Comparison of ENCODE assay signal across 10 mouse cellular contexts in genomic region chr11:81374841-81375240, GRCm38 (mm10).
DNase-seq lines count a peak whose midpoint lies in the region; ATAC-seq and TF ChIP-seq lines count a peak whose summit lies in the region.
"Had no signal": no experiment of that assay in that cellular context is flagged by ENCODE, and none has a peak within 500 bp of the region (broad histone marks: within the 10 kb centered on the region; RNA-seq: fewer than 3 reads in every experiment).

No protein-coding gene starts in this region.

- no peak overlapping the region for H3K27ac ChIP-seq in forebrain, embryonic 10.5 days
- no peak overlapping the region for H3K27ac ChIP-seq in forebrain, embryonic 12.5 days
- no peak overlapping the region for H3K27ac ChIP-seq in thymus, adult 2 months (ENCODE audit: control insufficient read depth, insufficient read depth, low read length)
- H3K27ac ChIP-seq in liver, postnatal 0 days (ENCODE audit: low read depth), result no peak overlapping the region
- no peak overlapping the region for H3K27ac ChIP-seq in small intestine, adult 2 months (ENCODE audit: insufficient read depth, low read depth, low read length)
- H3K27ac ChIP-seq: limb, embryonic 15.5 days had no signal

- no peaks in the 10 kb centered on the region for H3K36me3 ChIP-seq in forebrain, embryonic 10.5 days (replicated peaks)
- no peaks in the 10 kb centered on the region for H3K36me3 ChIP-seq in forebrain, embryonic 12.5 days (replicated peaks)
- H3K36me3 ChIP-seq in thymus, adult 2 months (ENCODE audit: control insufficient read depth, insufficient read depth, low read length), result no peaks in the 10 kb centered on the region
- no peaks in the 10 kb centered on the region for H3K36me3 ChIP-seq in liver, postnatal 0 days (replicated peaks; ENCODE audit: insufficient read depth, low read length)
- H3K36me3 ChIP-seq in small intestine, adult 2 months (ENCODE audit: control insufficient read depth, insufficient read depth, low read length), result no peaks in the 10 kb centered on the region
- H3K36me3 ChIP-seq: G1E; limb, embryonic 15.5 days had no signal

- no peak overlapping the region for H3K9ac ChIP-seq in forebrain, embryonic 12.5 days
- no peak overlapping the region for H3K9ac ChIP-seq in liver, postnatal 0 days (replicated peaks)
- H3K9ac ChIP-seq: limb, embryonic 15.5 days had no signal

- peak; percentile 61 for DNase-seq in forebrain, embryonic 10.5 days (ENCODE audit: extremely low spot score, low spot score)
- peak; percentile 6 for DNase-seq in thymus, adult 2 months
- DNase-seq in thymus, adult 18-20 months, result no peak
- DNase-seq in embryo, embryonic 10 days (ENCODE audit: low spot score), result peak; percentile 69
- peak; percentile 27 to 72 for DNase-seq in kidney, postnatal 36 days
- DNase-seq in liver, postnatal 0 days, result peak; percentile 55

- no peaks in the 10 kb centered on the region for H3K27me3 ChIP-seq in forebrain, embryonic 10.5 days (ENCODE audit: poor library complexity, severe bottlenecking)
- H3K27me3 ChIP-seq in forebrain, embryonic 12.5 days, result no peaks in the 10 kb centered on the region
- H3K27me3 ChIP-seq in thymus, adult 2 months (ENCODE audit: control insufficient read depth, insufficient read depth, low read length), result no peaks in the 10 kb centered on the region
- H3K27me3 ChIP-seq in liver, postnatal 0 days (ENCODE audit: insufficient read depth, low read length), result no peaks in the 10 kb centered on the region
- H3K27me3 ChIP-seq in small intestine, adult 2 months (ENCODE audit: control insufficient read depth, insufficient read depth, low read length), result no peaks in the 10 kb centered on the region
- H3K27me3 ChIP-seq: limb, embryonic 15.5 days had no signal

- no peak overlapping the region for H3K4me2 ChIP-seq in forebrain, embryonic 12.5 days
- no peak overlapping the region for H3K4me2 ChIP-seq in liver, postnatal 0 days (ENCODE audit: low read depth, low read length)
- H3K4me2 ChIP-seq: limb, embryonic 15.5 days had no signal

- no peak for TF ChIP-seq EP300 in liver, postnatal 0 days (IDR thresholded peaks at IDR 0.05; ENCODE audit: low read depth)

- no peak for TF ChIP-seq POLR2A in thymus, adult 2 months (IDR thresholded peaks at IDR 0.05; ENCODE audit: control insufficient read depth, extremely low read depth, insufficient read depth, low read length, poor library complexity)
- no peak for TF ChIP-seq POLR2A in small intestine, adult 2 months (IDR thresholded peaks at IDR 0.05; ENCODE audit: low read depth, low read length)

- ATAC-seq in forebrain, embryonic 12.5 days (ENCODE audit: low FRiP score), result no peak
- no peak for ATAC-seq in liver, postnatal 0 days

- peaks cover 28% of the 10 kb centered on the region for H3K4me1 ChIP-seq in forebrain, embryonic 10.5 days
- H3K4me1 ChIP-seq in forebrain, embryonic 12.5 days, result peaks cover 12% of the 10 kb centered on the region
- H3K4me1 ChIP-seq in thymus, adult 2 months (replicated peaks; ENCODE audit: control insufficient read depth, insufficient read depth, low read length), result no peaks in the 10 kb centered on the region
- H3K4me1 ChIP-seq in liver, postnatal 0 days (ENCODE audit: insufficient read depth), result no peaks in the 10 kb centered on the region
- H3K4me1 ChIP-seq in small intestine, adult 2 months (ENCODE audit: control insufficient read depth, insufficient read depth, insufficient read length, low read length), result no peaks in the 10 kb centered on the region

- H3K4me3 ChIP-seq in forebrain, embryonic 10.5 days, result no peak overlapping the region
- no peak overlapping the region for H3K4me3 ChIP-seq in forebrain, embryonic 12.5 days (replicated peaks)
- no peak overlapping the region for H3K4me3 ChIP-seq in thymus, adult 2 months (ENCODE audit: control insufficient read depth, insufficient read depth, low read length)
- no peak overlapping the region for H3K4me3 ChIP-seq in liver, postnatal 0 days (ENCODE audit: low read depth, low read length)
- no peak overlapping the region for H3K4me3 ChIP-seq in small intestine, adult 2 months (ENCODE audit: low read depth, low read length)
- H3K4me3 ChIP-seq: limb, embryonic 15.5 days had no signal

- H3K9me3 ChIP-seq in forebrain, embryonic 10.5 days, result peaks cover 6% of the 10 kb centered on the region
- peaks cover 3% of the 10 kb centered on the region; the same call in 1 of the 2 replicates for H3K9me3 ChIP-seq in forebrain, embryonic 12.5 days
- no peaks in the 10 kb centered on the region for H3K9me3 ChIP-seq in liver, postnatal 0 days (ENCODE audit: low read length)
- H3K9me3 ChIP-seq: limb, embryonic 15.5 days had no signal

- TF ChIP-seq CTCF in thymus, adult 2 months (IDR thresholded peaks at IDR 0.05; ENCODE audit: borderline replicate concordance, control insufficient read depth, extremely low read depth, insufficient read depth, low read length, poor library complexity), result no peak
- peak; percentile 77 for TF ChIP-seq CTCF in liver, postnatal 0 days (IDR thresholded peaks at IDR 0.05; ENCODE audit: low read depth)
- TF ChIP-seq CTCF in small intestine, adult 2 months (IDR thresholded peaks at IDR 0.05; ENCODE audit: extremely low read depth, insufficient read length, insufficient replicate concordance, low read depth, low read length), result peak; percentile 46; the same call in 1 of the 2 replicates

Comparison
In these comparisons a context has a peak if more than half of its experiments do, and no peak if none do; other contexts are left out.
1. DNase-seq: peak in forebrain, embryonic 10.5 days (single experiment), thymus, adult 2 months (single experiment), embryo, embryonic 10 days (single experiment), kidney, postnatal 36 days (2 of 2) and liver, postnatal 0 days (single experiment); none in thymus, adult 18-20 months (0 of 2).